Mouse (Mus musculus) adrenal gland, postnatal 14 days (tissue): Measurements from ENCODE around the gene Atrx. TPM values are rescaled to one million over a fixed set of nuclear protein-coding genes. Genes with fewer than 3 reads are reported as not detected.
A peak's percentile ranks its signal among the peaks of the same experiment; 100 is the strongest.

Experiments used
- DNase-seq: peaks from one replicate; pipeline ENCODE4 v3.0.0; 2021; ENCODE audit warnings: mixed read lengths
- total RNA-seq: library from RNA; stranded (reverse); gene quantifications from 2 replicates; pipeline ENCODE4 v1.2.3, GENCODE M21; 2021

Atrx gene
- total RNA-seq, 1 experiment from 2014 or later: 115 TPM

GRCm38 (mm10) chrX:105767177-105767764 lies 161.9 kb downstream of the Atrx start:
- peak; percentile 6 for DNase-seq

- DNase-seq: no peak
These were observed 163.2 kb downstream of the Atrx start for GRCm38 (mm10) chrX:105766013-105766412.

- no peak for DNase-seq
These were observed 164.0 kb downstream of the Atrx start for GRCm38 (mm10) chrX:105765005-105765706.

GRCm38 (mm10) chrX:105764162-105765004 lies 164.8 kb downstream of the Atrx start, which contains the start of gene Fgf16:
Gene Fgf16 (plus strand): TSS chrX:105764279.
- peak; percentile 12 for DNase-seq

GRCm38 (mm10) chrX:105763612-105764011 lies 165.6 kb downstream of the Atrx start:
- peak; percentile 24 for DNase-seq

- DNase-seq: peak; percentile 30
These were observed 166.2 kb downstream of the Atrx start for GRCm38 (mm10) chrX:105762847-105763527.

Other genes starting within 250 kb of the Atrx start
- 0.56 and 1.1 TPM in 2 replicates for gene Fgf16, start 165.1 kb downstream of the Atrx start, total RNA-seq
- gene Magt1, start 82.5 kb upstream of the Atrx start, total RNA-seq: 58.0 and 59.5 TPM in 2 replicates
- 824 and 885 TPM in 2 replicates for gene Cox7b, start 86.3 kb upstream of the Atrx start, total RNA-seq
- 30.0 and 31.6 TPM in 2 replicates for gene Atp7a, start 97.9 kb upstream of the Atrx start, total RNA-seq
- 1.1 and 1.8 TPM in 2 replicates for gene Tlr13, start 213.8 kb upstream of the Atrx start, total RNA-seq